Mouse (Mus musculus) monocyte, adult 2 months (primary cell): ENCODE measurements at regions not wholly inside any gene's neighbourhood (a gene's known extent, or its start where the extent isn't known, plus 50 kb on each side); places are given as distances from the start of the nearest gene placed in this dataset.

Source experiments
- DNase-seq, 2 experiments: peaks; one replicate each; pipeline ENCODE4 v3.0.0; 2022; ENCODE audit warnings: low spot score in 2 of 2, low read depth in 1 of 2

DNA sequence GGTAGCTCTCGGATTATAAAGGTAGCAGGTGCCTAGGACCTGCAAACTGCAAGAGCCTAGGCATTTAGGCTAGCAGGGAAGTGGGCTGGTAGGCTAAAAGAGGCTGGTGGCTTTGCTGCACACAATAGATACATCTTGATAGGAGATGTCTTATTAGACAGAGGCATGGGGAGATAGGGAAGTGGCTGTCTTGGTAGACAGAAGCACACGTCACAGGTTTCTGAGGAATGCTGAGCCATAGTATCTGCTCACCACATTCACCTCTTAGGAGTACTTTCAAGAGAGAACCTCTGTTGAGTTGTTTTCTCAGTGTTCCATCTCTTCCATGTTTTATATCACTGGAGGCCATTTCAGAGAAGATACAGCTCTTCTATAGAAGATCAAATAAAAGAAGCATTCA is 89.8 kb upstream of the Fggy start:
- DNase-seq: no peak

DNA sequence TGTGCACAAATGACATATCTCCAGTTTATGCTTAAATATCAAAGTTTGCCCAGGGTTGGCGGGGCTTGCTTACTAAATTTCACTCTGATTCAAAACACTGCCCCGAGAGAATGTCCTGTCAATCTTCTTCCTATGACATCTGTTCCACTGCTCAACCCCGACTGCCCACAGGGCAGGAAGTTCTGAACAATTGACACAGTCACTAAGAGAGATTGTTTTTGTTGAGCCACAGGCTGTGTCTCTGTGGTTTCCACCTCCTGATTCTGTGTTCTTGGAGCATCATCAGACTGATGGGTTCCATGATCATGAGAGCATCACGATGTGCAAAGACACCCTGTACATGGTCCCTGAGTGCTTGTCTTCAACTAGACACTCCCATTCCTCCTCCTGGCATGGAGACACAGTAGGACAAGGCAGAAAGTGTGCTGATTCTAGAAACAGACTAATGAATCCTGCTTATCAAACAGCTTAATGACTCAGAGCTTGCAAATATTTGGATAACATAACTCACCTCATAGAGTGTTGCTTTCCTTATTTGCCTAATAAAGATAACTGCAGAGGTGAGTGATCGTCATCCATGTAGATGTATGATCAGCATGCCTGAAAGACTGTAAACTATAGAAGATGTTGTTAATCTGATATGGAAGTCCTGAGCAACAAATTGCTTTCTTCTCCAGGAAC is 82.4 kb upstream of the Fggy start:
- DNase-seq: no peak

DNA sequence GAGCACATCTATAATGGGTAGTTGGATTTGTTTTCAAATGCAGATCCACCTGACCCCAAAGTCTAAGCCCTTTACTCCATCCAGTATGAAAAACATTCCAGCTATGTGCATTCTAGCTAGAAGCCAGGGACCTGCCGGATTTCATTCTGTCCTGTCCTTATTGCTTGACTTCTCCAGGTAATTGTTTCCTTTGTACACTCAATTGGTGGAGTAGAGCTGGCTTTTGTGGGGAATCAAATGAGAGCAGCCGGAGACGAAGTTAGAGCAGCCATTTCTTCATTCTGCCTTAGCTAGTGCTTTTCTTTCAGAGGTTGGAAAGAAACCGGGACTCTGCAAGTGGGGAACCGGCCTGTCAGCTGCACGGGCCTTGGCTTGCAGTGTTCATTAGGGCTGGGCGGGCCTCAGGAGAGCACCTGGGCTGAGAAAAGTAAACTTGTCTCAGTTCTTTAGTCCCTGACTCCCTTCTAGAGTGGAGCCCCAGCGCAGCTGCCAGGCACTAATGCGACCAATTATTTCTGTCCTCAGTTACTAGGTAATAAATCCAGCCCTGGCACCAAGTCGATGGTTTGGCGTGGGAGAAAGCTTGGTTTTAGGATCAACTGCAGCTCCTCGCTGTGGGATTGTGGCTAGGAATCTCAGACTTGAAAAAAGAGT is 81.1 kb upstream of the Fggy start:
- DNase-seq: no peak

DNA sequence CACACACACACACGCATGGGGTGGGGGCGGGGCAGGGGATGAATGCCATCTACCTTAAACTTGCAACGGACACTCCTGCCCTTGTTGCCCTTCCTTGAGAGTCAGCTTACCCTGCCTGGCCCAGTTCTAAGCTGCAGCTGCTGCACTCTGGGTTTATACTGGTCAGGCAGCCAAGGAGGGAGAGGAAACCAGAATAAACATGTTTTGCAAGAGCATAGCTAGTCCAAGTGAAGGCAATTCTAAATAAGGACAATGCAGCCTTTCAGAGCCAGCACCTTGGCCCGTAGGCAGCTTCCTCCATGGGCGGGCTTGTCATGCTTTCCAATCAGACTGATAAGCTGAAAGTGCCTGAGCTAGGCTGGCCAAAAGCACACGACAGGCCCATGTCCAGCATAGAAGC is 73.7 kb upstream of the Fggy start:
- no peak for DNase-seq

DNA sequence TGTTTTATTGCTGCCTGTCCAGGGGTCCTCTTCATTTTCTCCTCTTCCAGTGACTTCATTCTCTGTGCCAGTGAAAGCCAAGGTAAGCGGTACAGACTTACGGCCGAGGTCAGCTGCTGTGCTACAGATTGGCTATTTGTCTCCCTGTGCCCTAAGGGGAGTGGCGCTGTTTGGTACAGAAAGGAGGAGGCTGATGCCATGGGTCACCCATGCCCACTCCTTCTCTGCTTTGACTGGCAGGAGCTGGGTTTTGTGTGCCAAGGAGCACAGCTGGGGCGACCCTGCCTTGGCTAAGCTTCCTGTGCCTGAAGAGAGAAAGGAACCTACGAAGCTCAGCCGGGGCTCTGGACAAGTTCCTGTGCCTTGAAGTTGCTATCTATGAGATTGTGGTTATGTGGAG is 70.0 kb upstream of the Fggy start:
- no peak for DNase-seq

DNA sequence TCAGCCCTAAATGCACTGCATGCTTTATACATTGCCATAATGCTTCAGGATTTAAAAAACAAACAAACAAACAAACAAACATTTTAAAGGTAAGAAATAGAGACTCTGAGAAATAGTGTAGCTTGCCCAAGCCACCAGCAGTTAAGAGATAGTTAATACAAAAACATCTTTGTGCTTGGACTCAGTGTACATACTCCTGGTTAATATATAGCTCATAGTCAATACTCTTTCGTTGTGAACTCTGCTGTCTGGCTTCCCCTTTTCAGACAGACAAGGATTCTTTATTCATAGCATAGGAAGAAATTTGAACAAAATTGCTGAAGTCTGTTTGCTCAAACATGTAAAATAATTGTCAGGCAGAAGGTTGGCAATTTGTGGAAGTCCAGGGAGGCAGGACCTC is 69.3 kb upstream of the Fggy start:
- no peak for DNase-seq

DNA sequence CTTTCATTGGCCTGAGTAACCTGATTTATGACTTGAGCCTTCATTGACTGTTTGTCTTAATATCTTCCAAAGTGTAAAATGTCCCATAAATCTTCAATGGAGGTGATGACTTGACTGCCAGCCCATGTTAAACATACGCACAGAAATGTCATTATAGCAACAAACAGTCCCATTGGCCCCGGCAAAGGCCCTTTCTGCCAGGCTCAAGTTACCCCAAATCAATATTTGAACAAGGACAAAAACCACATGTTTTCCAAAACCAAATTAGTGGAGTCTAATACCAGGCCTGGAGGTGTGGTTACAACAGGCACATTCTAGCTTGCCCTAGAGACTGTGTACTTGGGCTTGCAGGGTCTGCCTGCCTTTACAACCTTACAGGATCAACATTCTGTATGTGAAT is 68.2 kb upstream of the Fggy start:
- DNase-seq: no peak

DNA sequence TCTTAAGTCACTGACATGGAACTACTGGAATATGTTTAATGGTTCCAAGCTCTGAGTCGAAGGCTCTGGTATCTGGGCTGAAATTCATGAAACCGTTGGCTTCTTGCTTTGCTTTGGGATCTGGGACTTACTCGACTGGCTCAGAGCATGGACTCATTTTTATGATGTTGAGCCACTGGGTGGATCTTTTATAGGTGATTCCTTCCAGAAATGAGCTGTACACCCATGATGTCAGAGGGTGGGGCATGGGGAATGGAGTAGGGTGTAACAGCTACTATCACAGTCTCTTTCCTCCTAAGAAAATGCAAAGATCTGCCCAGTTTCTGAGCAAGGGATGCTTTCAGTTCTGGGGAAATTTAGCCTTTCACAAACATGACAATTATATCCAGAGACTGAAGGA is 57.0 kb upstream of the Fggy start:
- no peak for DNase-seq

DNA sequence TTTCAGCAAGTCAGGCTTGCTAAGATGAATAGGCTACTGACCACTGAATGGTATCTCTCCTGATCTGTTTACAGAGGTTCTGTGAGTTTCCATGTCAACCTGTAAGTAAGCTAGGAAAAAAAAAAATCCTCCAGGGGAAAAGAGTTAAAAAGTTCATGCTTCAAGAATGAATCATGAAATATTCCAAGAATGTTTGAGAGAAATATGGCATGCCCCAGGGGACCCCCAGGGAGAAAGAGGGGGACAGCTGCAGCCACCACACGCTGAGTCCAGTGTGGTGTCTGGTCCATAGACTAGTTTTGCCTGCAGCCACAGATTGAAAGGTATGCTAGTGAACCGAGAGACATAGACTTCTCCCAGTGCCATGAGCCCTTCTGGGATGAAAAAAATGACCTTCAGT is 56.1 kb upstream of the Fggy start:
- DNase-seq: no peak

DNA sequence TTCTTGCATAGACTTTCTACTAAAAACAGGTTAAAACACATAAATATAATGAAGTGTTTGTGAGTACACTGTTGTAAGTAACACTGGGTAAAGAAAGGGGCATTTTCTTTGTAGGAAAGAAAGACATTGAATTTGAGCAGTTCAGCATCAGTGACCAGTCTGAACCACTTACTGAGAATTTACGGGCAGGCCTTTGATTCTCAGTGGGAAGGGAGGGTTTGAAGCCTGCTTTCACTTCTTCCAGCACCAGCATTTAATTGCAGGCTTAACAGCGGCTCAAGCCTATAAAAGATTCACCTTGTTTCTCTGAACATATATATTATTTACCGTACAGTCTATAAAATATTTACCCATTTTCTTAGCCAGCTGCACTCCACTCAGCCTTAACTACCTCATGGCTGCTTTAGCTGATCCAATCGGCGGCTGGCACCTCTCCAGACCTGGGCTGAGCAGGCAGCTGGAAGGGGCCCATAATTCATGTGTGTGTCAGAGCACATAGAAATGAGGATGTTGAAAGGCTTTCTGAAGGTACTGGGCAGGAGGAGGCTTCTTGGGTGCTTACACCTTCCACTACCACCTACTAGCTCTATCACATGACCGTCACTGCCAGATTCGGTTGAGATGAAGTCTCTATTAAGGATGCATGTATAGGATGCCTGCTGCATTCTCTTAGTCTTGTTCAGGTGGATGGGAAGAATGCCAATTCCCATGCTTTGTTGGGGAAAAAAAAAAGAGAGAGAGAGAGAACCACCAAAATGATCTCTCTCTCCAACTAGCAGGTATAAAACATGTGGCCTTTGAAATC is 50.0 kb upstream of the Fggy start:
- DNase-seq: no peak
